Mouse (Mus musculus) midbrain, postnatal 0 days (tissue): ENCODE results near the gene Pnpla7. TPM values are rescaled to one million over a fixed set of nuclear protein-coding genes. Genes with fewer than 3 reads are reported as not detected.

ENCODE experiments used
- ATAC-seq: fragments of 200-750 bp; cut with Nextera tagmentation; 2 replicates; pipeline ENCODE4 v1.8.0; 2017; ENCODE audit warnings: moderate number of reproducible peaks, mild to moderate bottlenecking, moderate TSS enrichment, moderate library complexity; ENCODE audit not compliant: low FRiP score
- DNase-seq: peaks from one replicate; pipeline ENCODE4 v3.0.0-alpha.2; 2015; ENCODE audit warnings: low spot score
- H3K27ac ChIP-seq: fragments of 300-500 bp; sonication (generic); 2 replicates; pipeline ENCODE4 v1.5.1; 2014; ENCODE audit warnings: low read depth, mild to moderate bottlenecking, low read length, mixed read lengths
- H3K27me3 ChIP-seq: fragments of 300-500 bp; sonication (generic); 2 replicates; pipeline ENCODE4 v1.6.1; 2014; ENCODE audit warnings: low read length, control low read depth, mixed read lengths; ENCODE audit not compliant: insufficient read depth
- H3K36me3 ChIP-seq: fragments of 300-500 bp; sonication (generic); 2 replicates; pipeline ENCODE4 v1.6.1; 2014; ENCODE audit warnings: low read length, control low read depth, mixed read lengths; ENCODE audit not compliant: insufficient read depth
- H3K4me1 ChIP-seq: fragments of 300-500 bp; sonication (generic); 2 replicates; pipeline ENCODE4 v1.6.1; 2014; ENCODE audit warnings: mild to moderate bottlenecking, control low read depth, antibody characterized with exemption, low read length, mixed read lengths; ENCODE audit not compliant: insufficient read depth
- H3K4me2 ChIP-seq: fragments of 300-500 bp; sonication (generic); 2 replicates; pipeline ENCODE4 v1.6.1; 2014; ENCODE audit warnings: low read depth, mild to moderate bottlenecking, low read length, mixed read lengths; ENCODE audit not compliant: poor library complexity, severe bottlenecking
- H3K4me3 ChIP-seq: fragments of 300-500 bp; sonication (generic); 2 replicates; pipeline ENCODE4 v1.5.1; 2014; ENCODE audit warnings: low read depth, mild to moderate bottlenecking, low read length, moderate library complexity
- H3K9ac ChIP-seq: fragments of 300-500 bp; sonication (generic); replicated peaks from 2 replicates; pipeline ENCODE4 v1.6.1; 2014; ENCODE audit warnings: mild to moderate bottlenecking, low read length, moderate library complexity, mixed read lengths; ENCODE audit not compliant: poor library complexity, severe bottlenecking
- H3K9me3 ChIP-seq: fragments of 300-500 bp; sonication (generic); 2 replicates; pipeline ENCODE4 v1.6.1; 2016; ENCODE audit warnings: low read length, control low read depth
- CTCF ChIP-seq: IDR thresholded peaks from 2 replicates; pipeline ENCODE4 v1.5.1; 2016; ENCODE audit warnings: antibody characterized with exemption, mild to moderate bottlenecking
- WGBS: fragments of 180-500 bp; shearing (Covaris S2); extraction: QIAGEN DNeasy Blood & Tissue Kit; methylation state at CpG from one replicate; pipeline ENCODE4 v1.1.7; 2014; 5-methylcytosine and 5-hydroxymethylcytosine counted together
- polyA plus RNA-seq: library from polyadenylated mRNA; unstranded; fragments of >200 nt; fragmentation: Nextera tagmentation; extraction: Ambion mirVana; gene quantifications from 2 replicates; pipeline ENCODE4 v1.2.1, GENCODE M21; 2015
- total RNA-seq: library from RNA; depleted of rRNA; stranded (reverse); fragments of >200 nt; gene quantifications from 2 replicates; pipeline ENCODE4 v1.2.3, GENCODE M21; 2014

Pnpla7 gene
- total and polyA plus RNA-seq, 2 experiments from 2014 or later, result 3.2 to 3.6 TPM

GRCm38 (mm10) chr2:25003946-25004786 lies 28.3 kb downstream of the Pnpla7 start:
- no peak overlapping the region for H3K9ac ChIP-seq
- no peak overlapping the region for H3K4me3 ChIP-seq
- ATAC-seq (0 out of 2 replicates have a peak, but pooled peaks have one; percentile 47), DNase-seq (peak; percentile 21)
- H3K36me3 ChIP-seq, result no peaks in the 10 kb centered on the region
- WGBS, result 29% methylated on average over 9 of the region's 9 CpGs
- H3K4me1 ChIP-seq, result no peaks in the 10 kb centered on the region
- TF ChIP-seq CTCF, result no peak
- H3K4me2 ChIP-seq, result no peak overlapping the region
- H3K27ac ChIP-seq, result no peak overlapping the region
- no peaks in the 10 kb centered on the region for H3K27me3 ChIP-seq
- no peaks in the 10 kb centered on the region for H3K9me3 ChIP-seq

- no peak for TF ChIP-seq CTCF
- DNase-seq (no peak), ATAC-seq (no peak)
- no peak overlapping the region for H3K4me2 ChIP-seq
- H3K9ac ChIP-seq, result no peak overlapping the region
- WGBS, result 94% methylated on average over 1 of the region's 1 CpGs
- H3K27me3 ChIP-seq, result no peaks in the 10 kb centered on the region
- H3K4me3 ChIP-seq, result no peak overlapping the region
- H3K27ac ChIP-seq, result no peak overlapping the region
- H3K9me3 ChIP-seq, result no peaks in the 10 kb centered on the region
- H3K36me3 ChIP-seq, result no peaks in the 10 kb centered on the region
- no peaks in the 10 kb centered on the region for H3K4me1 ChIP-seq
These were observed 30.9 kb downstream of the Pnpla7 start for GRCm38 (mm10) chr2:25006767-25007166.

GRCm38 (mm10) chr2:25008250-25008649 lies 32.4 kb downstream of the Pnpla7 start:
- H3K27ac ChIP-seq, result no peak overlapping the region
- H3K36me3 ChIP-seq, result no peaks in the 10 kb centered on the region
- no peak for ATAC-seq
- no peaks in the 10 kb centered on the region for H3K4me1 ChIP-seq
- H3K27me3 ChIP-seq, result no peaks in the 10 kb centered on the region
- DNase-seq, result no peak
- no peak for TF ChIP-seq CTCF
- no peaks in the 10 kb centered on the region for H3K9me3 ChIP-seq
- no peak overlapping the region for H3K9ac ChIP-seq
- H3K4me3 ChIP-seq, result no peak overlapping the region
- H3K4me2 ChIP-seq, result no peak overlapping the region

GRCm38 (mm10) chr2:25022678-25023077 lies 46.8 kb downstream of the Pnpla7 start:
- WGBS, result 83% methylated on average over 1 of the region's 1 CpGs

GRCm38 (mm10) chr2:25025109-25025508 lies 49.3 kb downstream of the Pnpla7 start:
- DNase-seq, result no peak
- no peak overlapping the region for H3K27ac ChIP-seq
- no peaks in the 10 kb centered on the region for H3K9me3 ChIP-seq
- WGBS, result 95% methylated on average over 1 of the region's 1 CpGs
- ATAC-seq, result no peak
- no peaks in the 10 kb centered on the region for H3K27me3 ChIP-seq
- TF ChIP-seq CTCF, result no peak
- H3K4me1 ChIP-seq, result no peaks in the 10 kb centered on the region
- H3K36me3 ChIP-seq, result no peaks in the 10 kb centered on the region
- H3K4me2 ChIP-seq, result no peak overlapping the region
- no peak overlapping the region for H3K9ac ChIP-seq
- no peak overlapping the region for H3K4me3 ChIP-seq

More at GRCm38 (mm10) chr2:25022678-25023077, 46.8 kb downstream of the Pnpla7 start:
- no peak for DNase-seq
- H3K4me3 ChIP-seq, result no peak overlapping the region
- H3K36me3 ChIP-seq, result 0 out of 2 replicates have a peak, but pooled peaks cover 3% of the 10 kb centered on the region
- TF ChIP-seq CTCF, result peak; percentile 32; the same call in 1 of the 2 replicates
- H3K27ac ChIP-seq, result no peak overlapping the region
- no peak for ATAC-seq
- no peaks in the 10 kb centered on the region for H3K27me3 ChIP-seq
- no peaks in the 10 kb centered on the region for H3K9me3 ChIP-seq
- no peak overlapping the region for H3K4me2 ChIP-seq
- H3K4me1 ChIP-seq, result no peaks in the 10 kb centered on the region
- H3K9ac ChIP-seq, result no peak overlapping the region

- ATAC-seq (no peak), DNase-seq (no peak)
- H3K27ac ChIP-seq, result no peak overlapping the region
- H3K9me3 ChIP-seq, result no peaks in the 10 kb centered on the region
- TF ChIP-seq CTCF, result no peak
- H3K9ac ChIP-seq, result no peak overlapping the region
- H3K4me2 ChIP-seq, result no peak overlapping the region
- 98% methylated on average over 4 of the region's 4 CpGs for WGBS
- H3K4me3 ChIP-seq, result no peak overlapping the region
- H3K36me3 ChIP-seq, result no peaks in the 10 kb centered on the region
- no peaks in the 10 kb centered on the region for H3K27me3 ChIP-seq
- no peaks in the 10 kb centered on the region for H3K4me1 ChIP-seq
These were observed 59.2 kb downstream of the Pnpla7 start for GRCm38 (mm10) chr2:25034994-25035393.
